Mouse (Mus musculus): Measurements from ENCODE around the gene Gm10322.

GRCm38 (mm10) chr10:59629506-59629782 is 13.6 kb downstream of the Gm10322 start:
- TF ChIP-seq CTCF (IDR thresholded peaks at IDR 0.05; ENCODE audit: borderline replicate concordance, extremely low read depth, insufficient read depth, insufficient read length) (no peak), POLR2A (IDR thresholded peaks at IDR 0.05; ENCODE audit: borderline replicate concordance, extremely low read depth, insufficient read depth, insufficient read length, poor library complexity, severe bottlenecking) (no peak)

Measured in brain, embryonic 14.5 days (tissue).